Mouse (Mus musculus): ENCODE measurements around the gene Atf6b.

GRCm38 (mm10) chr17:34644608-34645007 is 2.3 kb upstream of the Atf6b start, which contains the start of gene Fkbpl:
- no peak for TF ChIP-seq CTCF (IDR thresholded peaks at IDR 0.05; ENCODE audit: low read depth)
- TF ChIP-seq EP300 (IDR thresholded peaks at IDR 0.05; ENCODE audit: low read depth): no peak

All from liver, embryonic 14.5 days (tissue).